Mouse (Mus musculus): ENCODE results near the gene Camkmt.

DNA sequence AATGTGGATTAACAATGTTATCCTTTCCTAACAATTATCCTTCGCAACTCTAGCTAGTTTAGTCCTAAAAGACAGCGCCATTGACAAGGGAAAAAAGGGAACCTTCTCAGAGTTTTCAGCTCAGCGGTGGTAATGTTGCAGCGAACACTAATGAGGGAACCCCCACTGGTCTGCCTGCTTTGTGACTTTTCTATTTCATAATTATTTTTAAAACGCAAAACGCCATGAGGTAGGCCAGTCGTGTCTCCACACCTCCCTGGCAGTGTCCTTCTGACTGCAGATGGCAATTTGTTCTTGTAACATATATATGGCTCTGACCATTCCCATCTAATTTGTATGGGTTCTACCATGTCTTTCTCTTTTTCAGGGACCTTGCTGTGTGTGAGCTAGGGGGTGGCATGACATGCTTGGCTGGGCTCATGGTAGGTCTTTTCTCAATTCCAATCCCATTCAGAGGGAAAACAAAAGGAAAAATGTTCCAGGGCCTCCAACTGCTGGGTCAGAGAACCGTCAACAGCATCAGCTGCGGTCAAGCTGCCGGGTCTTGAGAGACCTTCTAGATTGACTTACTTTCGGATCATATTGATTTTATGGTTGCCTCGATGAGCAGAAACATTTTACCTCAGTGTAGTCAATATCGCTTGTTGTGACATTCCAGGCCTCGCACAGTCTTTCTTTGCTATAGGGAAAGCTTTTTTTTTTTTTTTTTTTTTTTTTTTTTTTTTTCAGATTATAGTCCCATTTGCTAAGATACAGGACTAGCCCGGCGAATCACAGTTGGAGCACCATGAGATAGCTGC lies 302.9 kb downstream of the Camkmt start:
- no peak for TF ChIP-seq GATA1 (IDR thresholded peaks at IDR 0.05; ENCODE audit: low read length)
- TF ChIP-seq TAL1 (IDR thresholded peaks at IDR 0.05; ENCODE audit: low read length) = no peak

Data from erythroblast, embryonic 14.5 days (primary cell).